In genomic region chr10:63377468-63377867, GRCm38 (mm10) we compare ENCODE assay signal across 9 mouse cellular contexts. TPM values are rescaled to one million over a fixed set of nuclear protein-coding genes. Genes with fewer than 3 reads are reported as not detected.
DNase-seq lines count a peak whose midpoint lies in the region; ATAC-seq and TF ChIP-seq lines count a peak whose summit lies in the region.
"Had no signal": no experiment of that assay in that cellular context is flagged by ENCODE, and none has a peak within 500 bp of the region (broad histone marks: within the 10 kb centered on the region; RNA-seq: fewer than 3 reads in every experiment).

No protein-coding gene starts in this region.

- TF ChIP-seq CTCF in left cerebral cortex, adult 2 months (IDR thresholded peaks at IDR 0.05) = peak; percentile 97

- no peak overlapping the region for H3K4me3 ChIP-seq in left cerebral cortex, adult 2 months
- H3K4me3 ChIP-seq: lung, embryonic 15.5 days had no signal

- intact Hi-C loops in heart, postnatal 25 days (cut with DNase I) = loop anchor here (1.0 to 2.0 kb wide), 2 partner anchors 37 to 69 kb away; no protein-coding TSS in a partner anchor
- intact Hi-C loops in left cerebral cortex, adult 2 months (cut with DNase I) = loop anchor here (1.0 to 2.0 kb wide), 3 partner anchors 38 to 225 kb away; no protein-coding TSS in a partner anchor

- no peak for ATAC-seq in frontal cortex, adult (ENCODE audit: low TSS enrichment)

- DNase-seq in frontal cortex, postnatal 10 days (ENCODE audit: low spot score in 2 of 2) = peak; percentile 19 to 45
- DNase-seq in adrenal gland, adult 18-20 months (ENCODE audit: low spot score in 2 of 2) = peak; percentile 40 to 52
- DNase-seq in embryo, embryonic 10.5 days (ENCODE audit: low spot score) = peak; percentile 86
- DNase-seq in heart, postnatal 25 days (ENCODE audit: low spot score) = peak; percentile 4
- DNase-seq in left cerebral cortex, adult 2 months (ENCODE audit: extremely low spot score in 1 of 2, low spot score in 2 of 2) = peak; percentile 48 to 63
- peak; percentile 77 for DNase-seq in mesoderm, embryonic 11.5 days (ENCODE audit: low read depth, low spot score)
- peak; percentile 18 to 23 for DNase-seq in right cerebral cortex, postnatal 36 days (ENCODE audit: low spot score in 2 of 2)

- no peak overlapping the region for H3K27ac ChIP-seq in left cerebral cortex, adult 2 months
- H3K27ac ChIP-seq: lung, embryonic 15.5 days had no signal

RNA-seq across cellular contexts. Expression of gene Sirt1, which starts 4.0 kb away (rescaled TPM):
- 10 to 100 TPM; 14.6 to 17.8 TPM for total RNA-seq in adrenal gland, adult 18-20 months (2021)
- 10 to 100 TPM in 1 of 2 experiments, 1 to 10 TPM in 1; 9.9 to 12.0 TPM for total RNA-seq in heart, postnatal 25 days (2021)
- total RNA-seq in left cerebral cortex, adult 2 months (2021) = 10 to 100 TPM; 14.0 to 14.6 TPM

RNA-seq across cellular contexts. Expression of gene Dnajc12, which starts 4.8 kb away (rescaled TPM):
- 10 to 100 TPM; 16.1 to 22.2 TPM for total RNA-seq in adrenal gland, adult 18-20 months (2021)
- total RNA-seq in heart, postnatal 25 days (2021) = 10 to 100 TPM in 1 of 2 experiments, 1 to 10 TPM in 1; 8.7 to 11.2 TPM
- 10 to 100 TPM; 23.0 to 24.0 TPM for total RNA-seq in left cerebral cortex, adult 2 months (2021)

RNA-seq across cellular contexts. Expression of gene Gm7075, which starts 44.1 kb away (rescaled TPM):
- not detected for total RNA-seq in adrenal gland, adult 18-20 months (2021)
- not detected for total RNA-seq in heart, postnatal 25 days (2021)
- total RNA-seq in left cerebral cortex, adult 2 months (2021) = not detected

RNA-seq across cellular contexts. Expression of gene Ctnna3, which starts 52.4 kb away (rescaled TPM):
- total RNA-seq in adrenal gland, adult 18-20 months (2021) = under 1 TPM; 0.40 to 0.48 TPM
- 10 to 100 TPM; 53.1 to 57.2 TPM for total RNA-seq in heart, postnatal 25 days (2021)
- 1 to 10 TPM; 2.1 to 2.2 TPM for total RNA-seq in left cerebral cortex, adult 2 months (2021)

Comparison
In these comparisons a context has a peak if more than half of its experiments do, and no peak if none do; other contexts are left out.
1. DNase-seq: peak in every context shown above with its lines; median percentile 86 in embryo, embryonic 10.5 days; 77 in mesoderm, embryonic 11.5 days; 56 in left cerebral cortex, adult 2 months; 46 in adrenal gland, adult 18-20 months; 32 in frontal cortex, postnatal 10 days; 20 in right cerebral cortex, postnatal 36 days; 4 in heart, postnatal 25 days.